Mouse (Mus musculus): ENCODE results near the gene Top2a. TPM values are rescaled to one million over a fixed set of nuclear protein-coding genes. Genes with fewer than 3 reads are reported as not detected.

Gene Top2a
- polyA plus RNA-seq, 1 experiment from 2014 or later, result 354 TPM

DNA sequence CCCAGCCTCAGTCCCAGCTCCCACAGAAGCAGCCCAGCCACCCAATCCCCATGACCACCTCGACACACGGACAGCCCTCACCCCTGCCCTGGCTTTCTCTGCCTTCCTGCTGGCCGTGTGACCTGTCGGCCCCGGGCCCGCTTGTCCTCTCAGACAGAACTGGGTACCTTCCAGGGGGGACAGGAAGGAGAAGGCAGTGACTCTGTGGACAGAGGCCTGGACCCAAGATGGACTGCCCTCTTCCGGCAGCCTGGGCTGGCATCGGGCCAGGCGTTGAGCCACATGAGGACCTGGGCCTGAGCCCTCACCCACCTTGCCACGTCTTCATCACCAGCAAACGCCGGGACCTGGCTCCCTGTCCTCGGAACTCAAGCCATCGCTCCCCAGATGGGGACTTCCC, 50.4 kb downstream of the Top2a start:
- Histone ChIP-seq H3K4me3 (no peak overlapping the region), H3K4me1 (peaks cover 41% of the 10 kb centered on the region), H3K27me3 (ENCODE audit: low read depth, poor library complexity, severe bottlenecking) (no peaks in the 10 kb centered on the region), H3K36me3 (peaks cover 65% of the 10 kb centered on the region), H3K27ac (no peak overlapping the region), H3K9me3 (replicated peaks) (no peaks in the 10 kb centered on the region)
- peak; percentile 30 for DNase-seq (ENCODE audit: low spot score)
- WGBS, result 92% methylated on average over 14 of the region's 14 CpGs

DNA sequence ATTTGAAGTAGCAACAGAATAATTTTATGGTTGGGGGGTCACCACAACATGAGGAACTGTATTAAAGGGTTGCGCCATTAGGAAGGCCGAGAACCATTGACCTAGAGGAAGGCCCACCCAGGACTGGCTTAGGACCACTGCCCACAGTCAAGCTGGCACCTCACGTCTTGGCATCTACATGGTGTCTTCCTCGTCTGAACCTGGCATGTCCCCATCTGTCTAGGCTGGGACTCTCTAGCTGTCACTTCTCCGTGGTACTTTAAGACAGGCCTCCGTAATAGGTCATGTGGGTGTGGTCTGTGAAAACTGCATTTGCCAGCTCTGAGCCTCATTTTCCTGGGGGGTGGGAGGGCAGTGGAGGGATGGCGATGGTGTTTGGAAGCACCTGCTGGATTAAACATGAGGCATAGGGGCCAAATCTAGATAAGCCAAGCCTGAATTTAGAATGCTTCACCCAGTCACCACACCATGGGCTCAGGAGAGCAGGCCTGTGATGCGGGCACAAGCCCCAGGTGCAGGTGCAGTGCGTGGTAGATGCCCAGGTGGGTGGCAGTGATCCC, 51.1 kb downstream of the Top2a start:
- Histone ChIP-seq H3K4me1 (peaks cover 47% of the 10 kb centered on the region), H3K4me3 (no peak overlapping the region), H3K27me3 (ENCODE audit: low read depth, poor library complexity, severe bottlenecking) (no peaks in the 10 kb centered on the region), H3K36me3 (peaks cover 72% of the 10 kb centered on the region), H3K9me3 (replicated peaks) (no peaks in the 10 kb centered on the region), H3K27ac (no peak overlapping the region)
- DNase-seq (ENCODE audit: low spot score), result no peak
- WGBS, result 94% methylated on average over 9 of the region's 9 CpGs

DNA sequence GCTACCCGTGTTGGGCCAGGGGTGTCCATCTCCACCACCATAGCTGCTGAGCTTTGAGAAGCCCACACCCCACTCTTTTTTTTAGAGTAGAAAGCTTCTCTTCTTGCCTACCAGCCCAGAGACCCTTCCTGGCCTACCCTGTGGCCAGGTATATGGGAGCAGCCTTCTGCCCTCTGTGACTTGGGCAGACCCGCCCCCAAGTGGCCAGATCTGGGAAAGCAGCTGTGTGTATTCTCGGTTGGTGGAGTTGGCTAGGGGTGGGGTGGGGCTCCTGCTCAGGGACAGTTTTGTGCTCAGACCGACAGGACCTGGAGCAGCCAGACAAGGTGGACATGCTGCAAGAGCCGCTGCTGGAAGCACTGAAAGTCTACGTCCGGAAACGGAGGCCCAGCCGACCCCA, 51.8 kb downstream of the Top2a start:
- H3K9me3 ChIP-seq (replicated peaks), result no peaks in the 10 kb centered on the region
- WGBS, result 59% methylated on average over 9 of the region's 9 CpGs
- H3K4me3 ChIP-seq, result no peak overlapping the region
- no peaks in the 10 kb centered on the region for H3K27me3 ChIP-seq (ENCODE audit: low read depth, poor library complexity, severe bottlenecking)
- H3K36me3 ChIP-seq, result peaks cover 78% of the 10 kb centered on the region
- DNase-seq (ENCODE audit: low spot score), result peak; percentile 88
- no peak overlapping the region for H3K27ac ChIP-seq
- H3K4me1 ChIP-seq, result peaks cover 53% of the 10 kb centered on the region

DNA sequence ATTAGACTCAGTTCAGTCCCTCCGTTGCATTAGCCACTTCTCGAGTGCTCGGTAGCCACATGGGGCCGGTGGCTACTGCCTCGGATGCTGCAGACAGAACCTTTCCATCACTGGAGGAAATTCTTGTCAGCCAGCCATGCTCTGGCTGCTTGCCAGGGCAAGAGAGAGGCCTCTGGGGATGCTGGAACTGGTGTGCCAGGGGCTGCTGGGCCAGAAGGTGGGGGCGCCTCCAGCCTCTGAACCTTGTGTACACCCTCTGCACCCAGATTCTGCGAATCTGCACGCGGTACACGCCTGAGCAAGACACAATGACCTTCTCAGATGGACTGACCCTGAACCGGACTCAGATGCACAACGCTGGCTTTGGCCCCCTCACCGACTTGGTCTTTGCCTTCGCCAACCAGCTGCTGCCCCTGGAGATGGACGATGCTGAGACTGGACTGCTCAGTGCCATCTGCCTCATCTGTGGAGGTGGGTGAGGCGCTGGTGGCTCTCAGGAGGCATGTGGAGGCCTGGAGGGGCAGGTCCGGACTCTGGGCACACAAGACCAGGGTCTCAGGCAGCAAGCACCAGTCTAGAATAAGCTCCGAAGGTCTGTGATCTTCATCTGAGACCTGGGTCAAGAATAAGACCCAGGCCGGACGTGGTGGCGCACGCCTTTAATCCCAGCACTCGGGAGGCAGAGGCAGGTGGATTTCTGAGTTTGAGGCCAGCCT, 52.5 kb downstream of the Top2a start:
- no peaks in the 10 kb centered on the region for H3K27me3 ChIP-seq (ENCODE audit: low read depth, poor library complexity, severe bottlenecking)
- no peaks in the 10 kb centered on the region for H3K9me3 ChIP-seq (replicated peaks)
- H3K36me3 ChIP-seq, result peaks cover 86% of the 10 kb centered on the region
- H3K4me3 ChIP-seq, result no peak overlapping the region
- no peak overlapping the region for H3K27ac ChIP-seq
- no peak for DNase-seq (ENCODE audit: low spot score)
- H3K4me1 ChIP-seq, result peaks cover 61% of the 10 kb centered on the region
- WGBS, result 88% methylated on average over 23 of the region's 23 CpGs

DNA sequence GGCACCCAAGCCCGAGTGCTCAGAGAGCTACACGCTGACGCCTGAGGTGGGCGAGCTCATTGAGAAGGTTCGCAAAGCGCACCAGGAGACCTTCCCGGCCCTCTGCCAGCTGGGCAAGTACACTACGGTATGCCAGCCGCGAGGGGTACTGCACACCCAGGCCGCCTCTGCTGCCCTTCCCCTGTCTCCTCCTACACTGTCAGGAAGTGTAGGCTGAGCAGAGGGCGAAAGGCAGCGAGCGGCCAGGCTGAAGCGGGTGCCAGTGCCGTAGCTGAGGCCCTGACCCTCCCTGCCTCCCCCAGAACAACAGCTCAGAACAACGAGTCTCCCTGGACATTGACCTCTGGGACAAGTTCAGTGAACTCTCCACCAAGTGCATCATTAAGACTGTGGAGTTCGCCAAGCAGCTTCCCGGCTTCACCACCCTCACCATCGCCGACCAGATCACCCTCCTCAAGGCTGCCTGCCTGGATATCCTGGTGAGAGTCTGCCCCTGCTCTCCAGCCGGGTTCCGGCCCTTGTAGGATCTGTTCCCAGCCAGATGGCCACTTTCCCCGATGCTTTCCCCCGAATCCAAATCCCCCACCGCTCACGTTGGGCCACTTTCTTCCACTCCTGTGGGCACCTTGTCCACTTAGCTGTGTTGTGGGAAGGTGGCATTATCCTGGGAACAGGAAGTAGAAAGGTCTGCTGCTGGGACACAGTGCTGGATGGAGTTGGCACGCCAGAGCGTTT, 53.6 kb downstream of the Top2a start:
- Histone ChIP-seq H3K27me3 (ENCODE audit: low read depth, poor library complexity, severe bottlenecking) (no peaks in the 10 kb centered on the region), H3K9me3 (replicated peaks) (no peaks in the 10 kb centered on the region), H3K4me3 (no peak overlapping the region), H3K27ac (peak overlapping the region; percentile 78; the same call in 1 of the 2 replicates), H3K36me3 (peaks cover 91% of the 10 kb centered on the region), H3K4me1 (peaks cover 72% of the 10 kb centered on the region)
- DNase-seq (ENCODE audit: low spot score), result no peak
- WGBS, result 74% methylated on average over 29 of the region's 29 CpGs

DNA sequence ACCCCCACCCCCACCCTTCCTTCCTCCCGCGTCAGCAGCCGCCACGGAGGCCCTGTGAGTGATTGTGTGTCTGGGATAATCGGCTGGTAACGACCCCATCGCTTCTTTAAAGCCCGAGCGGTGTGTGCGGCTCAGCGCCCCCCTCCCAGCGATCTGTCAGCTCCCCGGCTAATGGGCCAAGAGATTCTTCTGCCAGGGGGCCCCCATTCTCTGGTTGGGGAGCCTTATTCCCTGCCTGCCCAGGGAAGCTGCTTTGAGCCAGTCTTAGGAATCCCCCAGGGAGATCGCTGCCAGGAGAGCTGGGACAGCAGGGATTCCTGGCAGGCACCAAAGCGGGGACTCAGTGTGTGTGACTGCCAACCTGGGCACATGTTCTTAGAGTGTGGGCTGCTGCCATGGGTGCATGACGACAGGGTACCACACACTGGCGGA, 54.5 kb downstream of the Top2a start:
- Histone ChIP-seq H3K36me3 (peaks cover 82% of the 10 kb centered on the region), H3K4me3 (peak overlapping the region; percentile 36), H3K9me3 (replicated peaks) (no peaks in the 10 kb centered on the region), H3K4me1 (peaks cover 80% of the 10 kb centered on the region), H3K27ac (peak overlapping the region; percentile 78), H3K27me3 (ENCODE audit: low read depth, poor library complexity, severe bottlenecking) (no peaks in the 10 kb centered on the region)
- DNase-seq (ENCODE audit: low spot score), result peak; percentile 69
- WGBS, result 16% methylated on average over 17 of the region's 17 CpGs

DNA sequence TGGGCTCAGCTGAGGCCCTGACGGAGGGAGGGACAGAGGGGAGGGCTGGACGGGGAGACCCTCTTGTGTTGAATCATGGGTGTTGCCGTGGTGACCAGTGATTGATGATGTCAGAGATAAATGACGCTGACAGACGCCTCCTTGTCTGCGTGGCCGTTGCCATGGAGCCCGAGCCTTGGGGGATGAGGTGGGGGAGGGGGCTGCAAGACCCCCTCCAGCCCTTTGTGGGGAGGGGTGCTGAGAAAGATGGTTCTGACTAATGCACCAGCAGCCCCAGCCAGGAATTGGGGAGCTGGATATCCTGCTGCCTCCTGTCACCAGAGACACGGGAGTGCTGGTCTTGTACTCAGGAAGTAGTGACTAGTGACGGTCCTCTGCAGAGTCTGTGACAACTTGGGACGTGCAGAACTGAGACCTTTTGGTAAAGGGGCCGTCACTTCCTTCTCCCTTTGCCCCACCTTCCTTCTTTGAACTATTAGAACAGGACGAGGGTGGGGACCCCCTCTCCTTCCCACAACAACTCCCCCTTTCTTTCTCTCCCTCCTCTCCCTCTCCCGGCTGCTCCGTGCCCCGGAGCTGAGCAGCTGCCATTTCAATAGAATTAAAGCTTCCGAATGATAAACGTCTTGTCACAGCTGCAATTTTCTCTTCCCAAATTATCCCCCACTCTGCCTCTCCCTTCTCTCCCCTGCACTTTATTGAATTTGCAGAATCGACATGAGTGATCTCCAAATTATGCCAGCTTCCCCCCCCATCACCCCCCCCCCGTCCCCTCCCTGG, 55.1 kb downstream of the Top2a start:
- Histone ChIP-seq H3K4me3 (peak overlapping the region; percentile 36), H3K9me3 (replicated peaks) (no peaks in the 10 kb centered on the region), H3K4me1 (peaks cover 86% of the 10 kb centered on the region), H3K27me3 (ENCODE audit: low read depth, poor library complexity, severe bottlenecking) (no peaks in the 10 kb centered on the region), H3K27ac (peak overlapping the region; percentile 78), H3K36me3 (peaks cover 76% of the 10 kb centered on the region)
- DNase-seq (ENCODE audit: low spot score), result peak; percentile 77
- 2% methylated on average over 20 of the region's 20 CpGs for WGBS

DNA sequence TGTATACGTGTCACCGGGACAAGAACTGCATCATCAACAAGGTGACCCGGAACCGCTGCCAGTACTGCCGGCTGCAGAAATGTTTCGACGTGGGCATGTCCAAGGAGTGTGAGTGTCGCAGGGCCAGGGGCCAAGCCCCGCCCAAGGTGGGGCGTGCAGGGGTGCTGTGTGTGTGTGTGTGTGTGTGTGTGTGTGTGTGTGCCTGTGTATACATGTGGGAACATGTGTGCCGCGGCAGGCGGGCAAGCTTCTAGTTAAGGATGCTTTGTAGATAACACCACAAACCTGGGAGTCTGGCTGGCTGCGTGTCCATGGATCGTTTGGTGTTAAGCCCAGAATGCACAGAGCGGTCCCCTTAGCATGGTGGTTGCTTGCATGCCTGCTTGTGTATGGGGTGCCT, 55.9 kb downstream of the Top2a start:
- H3K27ac ChIP-seq, result peak overlapping the region; percentile 78; the same call in 1 of the 2 replicates
- H3K27me3 ChIP-seq (ENCODE audit: low read depth, poor library complexity, severe bottlenecking), result no peaks in the 10 kb centered on the region

DNA sequence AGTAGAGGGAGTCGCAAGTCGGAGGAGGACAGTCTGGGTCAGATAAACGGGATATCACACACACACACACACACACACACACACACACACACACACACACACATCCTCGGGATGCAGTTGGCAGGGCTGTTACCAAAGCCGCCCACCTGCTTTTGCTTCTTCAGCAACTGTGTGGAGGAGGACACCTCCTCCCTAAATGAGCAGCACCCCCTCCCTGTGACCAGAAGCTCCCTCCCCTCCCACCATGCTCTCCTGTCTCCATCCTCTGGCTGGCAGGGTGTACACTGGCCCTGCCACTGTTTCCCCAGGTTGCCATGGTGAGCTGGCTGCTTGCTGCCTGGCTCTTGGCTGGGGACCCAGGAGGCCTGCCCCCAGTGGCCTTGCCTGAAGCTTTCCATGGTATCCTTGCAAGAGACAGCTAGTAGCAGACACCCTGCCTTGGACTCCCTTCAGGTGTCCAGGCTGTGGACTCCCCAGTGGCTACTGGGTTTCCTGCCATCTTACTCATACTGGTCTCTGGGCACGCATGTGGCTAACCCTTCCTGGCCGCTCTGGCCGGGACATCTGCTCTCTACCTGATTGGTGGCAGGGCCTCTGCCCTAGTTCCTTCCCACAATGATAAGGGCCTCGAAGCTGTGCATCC, 57.4 kb downstream of the Top2a start:
- H3K27me3 ChIP-seq (ENCODE audit: low read depth, poor library complexity, severe bottlenecking), result no peaks in the 10 kb centered on the region
- peak overlapping the region; percentile 89 for H3K27ac ChIP-seq
- H3K4me1 ChIP-seq, result peaks cover 100% of the 10 kb centered on the region
- 39% methylated on average over 9 of the region's 9 CpGs for WGBS
- no peaks in the 10 kb centered on the region for H3K9me3 ChIP-seq (replicated peaks)
- peak overlapping the region; percentile 80; the same call in 1 of the 2 replicates for H3K4me3 ChIP-seq
- peak; percentile 55 for DNase-seq (ENCODE audit: low spot score)
- peaks cover 53% of the 10 kb centered on the region for H3K36me3 ChIP-seq

More for the DNA sequence above, 55.9 kb downstream of the Top2a start:
- no peaks in the 10 kb centered on the region for H3K9me3 ChIP-seq (replicated peaks)
- 0 out of 2 replicates have a peak overlapping the region, but pooled peaks have one; percentile 36 for H3K4me3 ChIP-seq
- WGBS, result 56% methylated on average over 16 of the region's 16 CpGs
- H3K4me1 ChIP-seq, result peaks cover 88% of the 10 kb centered on the region
- peak; percentile 47 for DNase-seq (ENCODE audit: low spot score)
- peaks cover 68% of the 10 kb centered on the region for H3K36me3 ChIP-seq

DNA sequence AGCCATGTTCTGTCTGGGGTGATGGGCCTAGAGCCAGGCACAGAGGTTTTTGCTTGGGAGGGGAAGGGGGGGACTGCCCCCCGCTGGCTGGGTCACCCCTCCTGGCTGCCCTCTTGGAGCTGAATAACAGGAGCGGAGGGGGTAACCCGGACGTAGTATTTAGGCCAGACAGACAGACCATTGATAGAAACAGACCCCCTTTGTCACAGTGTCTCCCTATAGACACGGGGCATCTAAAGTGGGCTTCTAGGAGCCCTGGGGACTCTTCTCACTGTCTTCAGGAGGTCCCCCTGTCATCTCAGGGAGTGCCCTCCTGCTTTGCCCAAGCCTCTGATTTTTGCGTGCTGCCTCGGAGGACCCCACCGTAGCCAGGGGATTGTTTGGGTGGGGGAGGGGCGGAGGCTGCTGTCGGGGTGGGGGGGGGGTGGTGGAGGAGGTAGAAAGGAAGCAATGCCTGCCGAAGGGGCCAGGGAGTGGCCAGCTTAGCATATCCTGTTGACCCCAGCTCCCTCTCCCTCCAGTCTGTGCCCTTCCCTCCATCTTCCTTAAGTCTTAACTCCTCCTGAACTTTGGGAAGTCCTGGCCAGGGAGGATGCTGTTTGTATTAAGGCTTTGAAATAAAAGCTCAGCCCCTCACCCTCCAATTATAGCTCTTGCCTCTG, 58.4 kb downstream of the Top2a start:
- Histone ChIP-seq H3K36me3 (peaks cover 43% of the 10 kb centered on the region), H3K4me3 (peak overlapping the region; percentile 80), H3K27me3 (ENCODE audit: low read depth, poor library complexity, severe bottlenecking) (no peaks in the 10 kb centered on the region), H3K4me1 (peaks cover 100% of the 10 kb centered on the region), H3K27ac (peak overlapping the region; percentile 89), H3K9me3 (replicated peaks) (no peaks in the 10 kb centered on the region)
- WGBS, result 6% methylated on average over 11 of the region's 11 CpGs
- DNase-seq (ENCODE audit: low spot score), result peak; percentile 52

DNA sequence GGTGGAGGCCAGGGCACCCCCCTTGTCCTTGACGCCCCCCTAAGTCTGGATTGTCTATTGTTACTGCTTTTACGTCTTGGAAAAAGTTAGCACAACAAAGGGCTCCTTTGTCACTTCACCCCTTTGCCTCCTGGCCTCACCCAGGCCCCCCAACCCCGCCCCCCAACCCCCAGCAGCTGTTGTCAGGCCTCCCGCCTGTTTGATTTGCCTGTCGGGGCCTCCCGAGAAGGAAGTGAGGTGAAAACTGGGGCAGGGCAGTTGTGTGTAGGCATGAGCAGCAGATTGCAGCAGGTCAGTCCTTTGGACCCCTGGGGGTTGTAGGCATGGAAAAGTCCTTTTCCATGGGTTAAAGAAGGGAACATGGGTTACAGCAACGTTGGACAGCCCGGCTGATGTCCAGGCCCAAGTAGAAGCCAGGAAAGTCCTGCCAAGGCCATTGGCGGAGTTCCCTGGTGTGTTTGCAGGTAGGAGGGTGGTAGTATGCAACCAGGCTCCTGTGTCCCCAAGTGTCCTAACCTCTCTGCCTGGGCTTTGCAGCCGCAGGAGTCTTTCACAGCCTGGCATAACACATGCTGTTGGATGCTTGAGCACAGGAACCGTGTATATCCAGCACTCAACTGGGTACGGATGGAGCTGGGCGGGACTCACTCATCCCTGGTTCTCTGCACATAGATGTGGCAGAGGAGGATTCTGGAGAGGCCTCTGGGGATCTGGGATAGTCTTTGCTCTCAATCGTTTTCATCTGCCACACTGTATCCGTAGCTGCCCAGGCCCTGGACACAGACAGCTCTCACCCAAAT, 59.2 kb downstream of the Top2a start:
- H3K4me3 ChIP-seq, result peak overlapping the region; percentile 80
- peaks cover 35% of the 10 kb centered on the region for H3K36me3 ChIP-seq
- H3K4me1 ChIP-seq, result peaks cover 100% of the 10 kb centered on the region
- no peaks in the 10 kb centered on the region for H3K27me3 ChIP-seq (ENCODE audit: low read depth, poor library complexity, severe bottlenecking)
- peak; percentile 66 for DNase-seq (ENCODE audit: low spot score)
- WGBS, result 19% methylated on average over 15 of the region's 15 CpGs
- H3K9me3 ChIP-seq (replicated peaks), result no peaks in the 10 kb centered on the region
- H3K27ac ChIP-seq, result peak overlapping the region; percentile 89
